Mouse (Mus musculus): ENCODE results near the gene Ppil4.

The Ppil4 gene

DNA sequence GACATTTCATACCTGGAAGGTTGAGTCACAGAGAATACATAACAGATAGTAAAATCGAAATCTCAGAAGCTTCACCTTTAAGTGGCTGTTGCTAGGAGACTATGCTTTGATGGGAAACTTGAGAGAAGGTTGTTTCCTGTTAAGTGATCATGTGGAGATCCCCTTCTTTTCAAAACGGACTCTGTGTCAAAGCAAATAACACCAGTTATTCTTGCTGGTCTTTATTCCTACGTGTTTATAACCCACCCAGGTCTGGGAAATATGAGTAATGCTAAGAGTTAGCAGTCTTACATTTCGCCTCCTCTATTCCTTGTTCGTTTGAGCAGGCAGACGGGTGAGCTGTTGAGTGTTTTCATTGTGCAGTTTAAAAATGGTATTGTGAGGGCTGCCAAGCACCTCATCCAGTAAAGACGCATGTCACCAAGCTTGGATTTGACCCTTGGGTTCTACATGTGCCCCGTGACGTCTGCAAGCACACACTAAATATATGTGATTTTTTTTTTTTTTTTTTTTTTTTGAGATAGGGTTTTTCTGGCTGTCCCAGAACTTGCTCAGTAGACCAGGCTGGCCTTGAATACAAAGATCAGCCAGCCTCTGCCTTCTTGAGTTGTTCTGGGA, 32.1 kb downstream of the Ppil4 start:
- no peak for DNase-seq (ENCODE audit: low spot score)

DNA sequence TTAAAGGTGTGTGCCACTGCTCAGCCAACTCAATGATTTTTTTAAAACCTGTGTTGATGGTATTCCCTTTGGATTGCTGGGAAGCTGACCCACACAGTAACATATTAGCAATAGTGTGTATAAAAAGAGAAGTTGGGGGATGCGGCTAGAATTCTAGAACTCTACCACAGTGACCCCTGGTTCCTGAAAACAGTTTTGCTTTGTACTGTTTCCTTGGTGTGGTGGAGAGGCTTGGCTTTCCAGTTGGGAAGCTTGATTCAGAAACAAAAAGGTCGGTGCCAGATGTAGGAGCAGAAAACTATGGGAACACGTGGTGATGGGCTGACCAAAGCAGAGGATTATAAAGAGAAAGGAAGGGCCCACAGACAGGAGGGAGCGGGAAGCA, 32.6 kb downstream of the Ppil4 start:
- no peak for DNase-seq (ENCODE audit: low spot score)

DNA sequence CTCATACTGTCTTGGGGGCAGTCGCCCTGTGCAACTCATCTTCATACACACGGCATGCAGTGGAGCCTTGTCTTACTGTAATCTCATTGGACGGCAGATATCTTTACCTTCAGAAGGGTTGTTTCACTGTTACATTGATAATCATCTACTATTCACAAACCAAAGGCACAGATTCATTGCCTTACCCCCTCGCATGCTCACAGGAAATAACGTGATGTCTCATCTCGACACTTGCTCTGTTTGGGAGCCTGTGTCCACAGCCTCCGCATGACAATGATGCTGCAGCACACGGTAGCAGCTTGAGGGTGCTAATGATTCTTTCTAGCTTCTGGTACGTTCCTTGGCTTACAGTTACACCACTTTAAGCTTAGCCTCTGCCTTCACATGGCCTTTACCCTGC, 33.4 kb downstream of the Ppil4 start:
- no peak for DNase-seq (ENCODE audit: low spot score)

DNA sequence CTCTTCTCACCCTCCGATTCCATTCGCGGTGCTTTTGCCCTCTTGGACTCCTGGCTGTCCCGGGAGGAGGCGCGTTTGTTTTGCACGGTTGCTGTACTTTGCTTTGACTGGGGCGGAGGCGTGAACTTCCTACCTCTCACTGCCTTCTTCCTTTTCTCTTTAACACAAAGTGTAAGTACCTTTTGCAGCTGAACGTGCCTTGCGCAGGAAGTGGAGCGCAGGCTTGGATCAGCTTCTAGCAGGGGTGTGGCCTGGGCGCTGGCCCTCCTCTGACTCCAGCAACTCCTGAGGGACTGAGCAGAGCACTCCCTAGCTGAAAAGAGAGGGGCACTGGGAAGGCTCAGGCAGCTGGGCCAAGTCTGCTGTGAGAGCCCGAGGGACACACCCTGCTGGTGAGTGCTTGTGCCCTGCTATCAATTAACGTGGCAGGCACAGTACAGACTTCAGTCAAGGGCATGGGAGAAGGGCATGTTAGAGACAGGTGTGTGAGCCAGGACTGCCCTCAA, 39.5 kb downstream of the Ppil4 start, which contains the start of gene Zc3h12d:
Zc3h12d (plus strand) TSS at position 300 of the 506 bp plus-strand sequence.
- DNase-seq (ENCODE audit: low spot score), result peak; percentile 32

DNA sequence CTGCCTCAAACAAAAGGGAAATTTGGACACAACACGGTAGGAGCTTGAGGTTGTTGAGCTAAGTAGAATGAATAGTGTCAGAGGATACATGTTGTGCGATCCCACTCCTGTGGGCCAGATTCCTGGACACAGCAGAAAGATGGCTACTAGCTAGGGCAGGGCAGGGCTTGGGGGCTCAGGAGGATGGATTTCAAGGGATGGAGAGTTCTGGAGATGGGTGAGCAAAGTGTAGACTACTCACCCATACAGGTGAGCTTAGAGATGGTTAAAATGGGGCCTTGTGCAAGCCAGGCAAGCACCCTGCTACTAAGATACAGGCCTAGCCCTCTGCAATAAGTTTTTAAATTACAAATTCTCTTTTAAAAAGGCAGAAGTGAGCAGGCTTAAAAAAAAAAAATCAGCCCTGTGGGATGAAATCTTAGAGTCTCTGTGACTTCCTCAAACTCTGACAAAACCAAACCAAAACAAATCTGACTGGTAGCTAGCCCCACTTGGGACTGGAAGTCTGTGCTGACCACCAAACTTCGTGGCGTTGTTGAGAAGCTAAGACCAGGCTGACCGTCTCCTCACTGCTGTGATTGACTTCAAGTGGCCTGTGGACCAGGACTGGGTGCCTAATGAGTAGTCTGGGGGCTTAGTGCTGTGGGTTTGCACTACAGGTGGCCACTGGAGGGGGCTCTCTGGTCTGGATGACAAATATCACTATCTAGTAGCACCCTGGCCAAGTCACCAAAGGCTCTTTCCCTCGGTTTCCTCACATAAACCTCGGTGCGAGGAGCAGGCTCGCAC, 40.9 kb downstream of the Ppil4 start:
- no peak for DNase-seq (ENCODE audit: low spot score)

DNA sequence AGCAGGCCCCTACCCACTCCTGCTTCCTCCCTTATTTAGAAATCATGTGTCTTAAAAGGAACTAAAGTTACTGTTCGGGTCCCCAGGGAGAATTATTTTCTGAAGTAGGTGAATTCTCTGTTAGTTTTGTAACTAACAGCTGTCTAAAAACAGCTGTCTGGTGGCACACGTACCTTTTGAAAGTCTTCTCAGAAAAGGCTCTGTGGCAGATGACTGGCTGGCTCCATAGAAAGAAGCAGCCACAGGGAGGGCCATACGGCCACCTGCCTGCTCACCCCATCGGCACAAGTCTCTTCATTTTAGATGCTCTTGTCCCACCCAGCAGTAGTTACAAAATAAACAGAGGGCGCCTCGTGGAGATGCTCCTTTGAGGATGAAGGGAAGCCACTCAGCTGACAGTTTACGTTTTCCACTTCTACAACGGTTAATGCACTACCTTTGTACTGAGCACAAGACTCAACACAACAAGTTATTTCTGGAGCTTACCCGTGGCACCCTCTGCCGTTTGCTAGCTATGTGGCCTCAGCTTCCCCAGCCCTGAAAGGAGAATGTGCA, 42.1 kb downstream of the Ppil4 start:
- DNase-seq (ENCODE audit: low spot score), result no peak

DNA sequence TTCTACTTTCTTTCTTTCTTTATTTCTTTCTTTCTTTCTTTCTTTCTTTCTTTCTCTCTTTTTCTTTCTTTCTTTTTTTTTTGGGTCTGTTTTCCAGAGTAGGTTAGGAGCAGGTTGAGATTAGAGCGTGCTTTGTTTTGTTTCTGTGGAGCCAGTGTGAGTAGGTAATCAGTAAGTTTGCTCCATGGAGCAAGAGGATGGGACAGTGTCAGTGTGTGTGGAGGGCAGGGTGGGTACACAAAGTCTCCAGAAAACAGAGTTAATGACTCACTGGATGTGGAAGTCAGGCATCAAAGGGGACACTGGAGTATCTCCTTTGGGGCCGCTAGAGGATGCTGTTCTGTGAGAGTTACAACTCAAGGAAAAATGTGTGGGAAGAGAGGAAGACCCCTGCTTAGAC, 44.2 kb downstream of the Ppil4 start:
- no peak for DNase-seq (ENCODE audit: low spot score)

DNA sequence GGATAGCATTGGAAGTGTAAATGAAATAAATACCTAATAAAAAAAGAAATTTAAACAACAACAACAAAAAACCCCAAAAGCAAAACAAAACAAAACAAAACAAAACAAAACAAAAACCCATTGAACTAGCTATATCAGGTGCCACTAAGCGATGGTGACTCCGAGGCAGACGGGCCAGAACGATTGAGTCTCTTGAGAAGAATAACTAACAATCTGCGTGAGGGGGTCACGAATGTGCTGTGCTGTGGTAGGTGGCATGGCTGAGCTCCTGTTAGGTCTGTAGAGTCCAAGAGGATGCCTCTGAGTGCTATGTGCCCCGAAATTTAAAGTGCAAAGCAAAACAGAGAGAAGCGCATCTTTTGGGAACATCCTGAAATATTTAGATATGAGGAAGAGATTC, 44.8 kb downstream of the Ppil4 start:
- no peak for DNase-seq (ENCODE audit: low spot score)

DNA sequence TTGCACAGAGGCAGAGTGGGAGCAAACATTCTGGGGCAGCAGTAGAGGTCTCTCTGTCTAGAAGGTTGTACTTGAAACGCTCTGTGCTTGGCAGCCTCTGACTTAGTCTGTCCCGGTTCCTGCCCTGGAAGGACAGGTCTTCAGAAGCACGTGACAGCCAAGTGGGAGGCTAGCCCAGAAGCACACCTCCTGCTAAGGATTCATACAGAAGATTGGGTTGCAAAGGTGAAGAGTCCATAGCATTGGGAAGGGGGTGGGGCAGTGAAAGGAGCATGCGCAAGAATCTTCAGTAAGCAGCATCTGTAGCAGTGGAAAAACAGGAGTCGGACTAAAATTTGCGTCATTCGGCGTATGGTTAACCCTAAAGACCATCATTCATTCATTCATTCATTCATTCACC, 45.3 kb downstream of the Ppil4 start:
- DNase-seq (ENCODE audit: low spot score), result no peak

DNA sequence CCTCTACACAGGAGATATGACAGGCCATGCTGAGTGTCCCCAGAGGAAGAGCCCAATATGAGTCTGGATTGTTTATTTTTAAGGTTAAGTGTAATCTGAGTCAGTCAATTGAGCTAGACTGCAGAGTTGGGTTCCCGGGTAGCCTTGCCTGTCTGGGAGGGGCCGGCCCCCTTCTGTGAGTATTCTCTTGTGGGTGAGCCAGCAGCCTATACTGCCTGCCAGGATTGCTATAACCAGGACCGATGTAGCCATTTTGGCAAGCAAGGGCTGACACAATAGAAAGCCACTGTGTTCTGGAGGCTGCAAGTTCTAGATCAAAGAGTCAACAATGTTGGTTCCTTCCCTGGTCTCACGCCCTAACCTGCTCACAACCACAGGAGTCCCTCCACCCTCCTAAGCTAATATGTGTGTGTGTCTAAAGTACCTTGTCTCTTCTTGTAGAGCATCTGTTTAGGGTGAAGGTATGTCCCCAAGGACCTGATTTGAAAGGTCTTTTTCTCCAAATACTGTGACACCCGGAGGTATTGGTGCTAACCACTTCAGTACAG, 46.3 kb downstream of the Ppil4 start:
- no peak for DNase-seq (ENCODE audit: low spot score)

DNA sequence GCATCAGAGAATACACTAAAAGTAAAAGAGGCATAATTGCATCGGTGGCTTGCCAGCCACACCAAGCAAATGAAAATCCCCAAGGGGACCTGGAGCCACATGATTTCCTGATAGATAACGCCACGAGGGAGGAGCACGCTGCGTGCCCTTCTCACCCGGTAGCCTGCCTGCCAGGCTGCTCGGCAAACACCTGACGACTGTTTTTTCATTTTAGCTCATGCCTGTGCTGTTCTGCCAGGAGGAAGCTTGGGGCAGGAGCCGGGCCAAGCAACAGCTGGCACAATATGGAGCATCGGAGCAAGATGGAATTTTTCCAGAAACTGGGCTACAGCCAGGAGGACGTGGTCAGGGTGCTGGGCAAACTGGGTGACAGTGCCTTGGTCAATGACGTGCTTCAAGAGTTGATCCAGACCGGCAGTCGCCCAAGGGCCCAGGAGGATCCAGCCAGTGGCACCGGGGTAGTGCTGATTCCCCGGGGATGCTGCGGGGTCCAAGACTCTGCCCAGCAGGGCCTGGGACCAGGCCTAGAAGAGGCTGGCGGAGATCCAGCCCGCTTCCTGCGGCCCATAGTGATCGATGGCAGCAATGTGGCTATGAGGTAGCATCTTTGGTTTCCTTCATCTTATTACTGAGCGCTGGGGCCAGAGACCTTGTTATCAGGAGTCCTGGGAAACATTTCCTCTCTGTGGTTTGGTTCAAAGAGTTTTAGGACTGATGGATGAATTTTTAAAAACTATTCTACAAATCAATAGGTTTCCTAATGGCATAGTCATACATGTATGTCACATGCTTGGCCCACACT, 47.1 kb downstream of the Ppil4 start:
- DNase-seq (ENCODE audit: low spot score), result peak; percentile 16

DNA sequence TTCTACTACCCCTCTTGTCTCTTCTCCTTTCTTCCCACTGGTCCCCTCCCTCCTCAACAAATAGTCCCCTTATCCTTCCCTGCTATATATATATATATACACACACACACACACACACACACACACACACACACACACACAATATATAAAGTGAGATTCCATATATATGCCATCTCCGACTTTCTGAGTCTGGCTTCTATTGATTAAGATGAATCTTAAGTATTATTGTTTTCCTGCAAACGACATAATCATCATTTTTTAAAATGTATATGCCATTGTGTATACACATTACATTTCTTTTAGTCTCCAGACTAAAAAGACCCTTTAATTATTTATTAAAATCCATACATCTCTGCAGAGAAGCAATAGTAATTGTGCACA, 47.7 kb downstream of the Ppil4 start:
- no peak for DNase-seq (ENCODE audit: low spot score)

DNA sequence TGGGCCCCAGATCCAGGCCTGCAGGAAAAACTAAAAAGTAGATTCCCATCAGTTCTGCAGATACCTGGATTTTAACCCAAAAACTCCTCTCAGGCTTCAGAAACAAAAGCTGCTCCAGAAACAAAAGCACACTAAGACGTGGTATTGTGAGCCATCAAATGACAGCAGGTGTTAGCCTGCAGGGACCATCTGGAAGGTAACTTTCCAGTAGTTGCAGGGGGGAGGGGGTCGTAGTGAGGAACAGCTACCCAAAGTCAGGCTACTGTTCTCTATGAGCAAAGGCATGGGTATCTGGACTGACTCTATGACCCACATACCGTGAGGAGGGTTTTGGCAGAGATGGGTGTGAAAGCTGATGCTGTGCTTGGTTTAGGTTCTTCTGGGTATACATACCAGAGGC, 48.1 kb downstream of the Ppil4 start:
- DNase-seq (ENCODE audit: low spot score), result no peak

DNA sequence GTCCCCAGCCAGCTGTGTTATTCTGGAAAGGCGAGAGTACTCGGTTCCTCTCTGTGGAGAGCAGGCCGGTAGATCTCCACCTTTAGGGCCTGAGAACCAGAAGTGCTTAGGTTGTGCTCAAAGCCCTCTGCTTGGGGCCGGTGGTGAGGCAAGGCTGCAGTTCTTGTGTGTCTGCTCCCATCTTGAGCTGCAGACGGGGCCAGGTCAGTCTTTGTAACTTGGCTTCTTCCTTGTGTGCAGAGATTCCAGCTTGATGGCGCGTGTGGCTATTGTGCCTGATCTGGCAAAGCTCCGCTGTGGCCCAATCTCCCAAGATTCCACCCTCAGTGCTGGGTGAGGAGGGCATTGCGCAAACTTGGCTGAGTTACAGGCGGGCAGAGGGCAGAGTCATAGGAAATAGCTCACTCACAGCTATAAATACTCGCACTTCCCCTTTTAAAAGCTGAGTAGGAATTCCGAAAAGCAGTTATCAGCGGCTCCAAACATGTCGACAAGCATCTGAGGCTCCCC, 48.9 kb downstream of the Ppil4 start:
- DNase-seq (ENCODE audit: low spot score), result peak; percentile 73

DNA sequence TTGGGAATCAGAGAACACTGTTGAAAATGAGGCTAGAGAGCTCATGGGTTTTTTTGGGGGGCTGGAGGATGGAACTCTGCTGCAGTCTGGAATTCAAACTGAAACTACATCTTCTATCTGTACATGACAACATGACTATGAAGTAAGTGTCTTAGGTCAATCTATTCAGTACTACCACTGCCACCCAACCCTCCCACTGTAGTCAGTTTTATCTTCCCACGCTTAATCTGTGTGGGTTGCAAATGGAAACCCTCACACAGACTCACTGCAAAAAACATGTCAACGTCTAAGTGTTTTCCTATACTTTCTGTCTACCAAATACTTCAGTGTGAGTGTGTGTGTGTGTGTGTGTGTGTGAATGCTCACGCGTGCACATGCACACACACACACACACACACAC, 50.5 kb downstream of the Ppil4 start:
- no peak for DNase-seq (ENCODE audit: low spot score)

DNA sequence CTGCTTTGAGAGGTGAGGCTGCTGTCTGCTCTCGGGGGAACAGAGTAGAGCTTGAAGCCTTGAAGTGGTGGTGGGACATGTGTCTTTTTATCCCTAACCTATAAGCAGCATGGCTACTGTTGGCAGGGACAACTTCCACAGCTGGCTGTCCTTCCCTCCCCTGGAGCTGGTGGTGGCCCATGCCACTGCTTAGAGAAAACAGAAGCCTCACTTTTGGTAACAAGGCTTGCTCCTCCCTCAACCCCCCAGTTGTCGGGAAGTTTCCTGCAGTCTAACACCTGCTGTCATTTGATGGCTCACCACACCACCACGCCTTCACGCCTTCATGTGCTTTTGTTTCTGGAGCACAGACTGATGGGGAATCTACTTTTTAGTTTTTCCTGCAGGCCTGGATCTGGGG, 51.5 kb downstream of the Ppil4 start:
- DNase-seq (ENCODE audit: low spot score), result no peak

DNA sequence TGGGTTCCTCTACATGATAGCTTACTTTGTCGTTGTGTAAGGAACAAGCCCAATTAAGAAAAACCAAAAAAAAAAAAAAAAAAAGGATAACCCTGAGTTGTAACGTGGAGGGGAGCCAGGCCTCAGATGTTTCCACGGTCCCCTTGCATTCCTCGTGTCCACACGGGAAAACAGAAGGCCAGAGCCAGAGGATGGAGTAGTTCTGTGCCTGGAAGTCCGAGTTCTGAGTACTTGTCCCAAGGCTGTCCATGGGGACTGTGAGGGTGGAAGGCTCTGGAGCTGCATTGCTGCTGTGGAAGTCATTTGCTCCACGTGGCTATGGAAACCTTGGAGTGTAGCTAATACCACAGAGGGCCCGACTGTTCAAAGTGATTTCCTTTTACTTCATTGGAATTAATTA, 52.4 kb downstream of the Ppil4 start:
- no peak for DNase-seq (ENCODE audit: low spot score)

DNA sequence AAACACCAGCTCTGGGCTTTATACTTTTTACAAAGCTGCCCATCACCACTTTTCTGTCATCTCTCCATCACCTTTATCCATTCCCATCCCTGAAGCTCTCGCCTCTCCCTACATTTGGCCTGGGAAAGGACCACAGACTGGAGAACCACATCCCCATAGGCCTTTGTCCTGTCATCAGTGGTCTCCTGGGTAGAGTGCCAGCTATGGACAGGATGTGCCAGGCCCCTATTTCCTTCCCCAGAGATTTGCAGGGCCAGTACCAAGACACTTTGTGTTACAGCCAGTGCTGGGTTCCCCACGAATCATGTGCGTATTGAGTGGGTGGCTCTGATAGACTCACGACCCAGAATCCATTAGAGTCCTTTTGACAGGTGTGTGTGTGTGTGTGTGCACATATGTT, 53.3 kb downstream of the Ppil4 start:
- no peak for DNase-seq (ENCODE audit: low spot score)

DNA sequence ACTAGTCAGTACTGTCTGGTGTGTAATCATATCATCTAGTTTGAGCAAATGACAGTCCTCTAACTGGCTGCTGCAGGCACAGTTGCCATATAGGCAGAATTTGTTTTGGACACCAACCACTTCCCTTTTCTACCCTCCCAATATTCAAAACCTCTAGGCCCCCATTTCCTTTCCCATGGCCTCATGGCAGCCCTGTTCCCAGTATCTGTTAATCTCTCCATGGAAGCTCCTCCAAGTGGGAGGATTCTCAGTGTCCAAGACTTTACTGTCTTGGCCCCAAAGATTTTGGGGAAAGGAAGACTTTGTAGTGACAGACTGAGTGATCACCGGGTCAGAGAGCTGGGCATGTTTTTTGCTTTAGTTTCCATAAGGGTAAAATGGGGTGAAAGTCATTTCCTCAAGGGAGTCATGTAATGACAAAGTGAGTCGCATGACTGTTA, 54.5 kb downstream of the Ppil4 start:
- DNase-seq (ENCODE audit: low spot score), result no peak

DNA sequence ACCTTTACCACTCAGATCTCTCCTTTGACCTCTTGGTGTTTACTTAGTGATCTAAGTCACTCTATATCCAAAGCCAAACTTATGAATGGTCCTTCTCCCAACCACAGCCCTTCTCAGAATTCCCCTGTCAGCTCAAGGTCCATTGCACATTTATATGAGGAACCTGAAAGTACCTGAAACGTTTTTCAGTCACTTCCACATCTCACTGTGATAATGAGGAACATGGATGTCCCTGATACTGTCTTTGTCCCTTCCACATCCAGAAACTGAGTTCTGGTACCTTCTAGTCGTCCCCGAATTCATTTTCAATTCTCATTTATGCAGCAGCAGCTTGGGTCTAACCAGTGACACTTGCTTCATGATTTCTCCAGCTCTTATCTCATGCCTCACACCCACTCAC, 59.2 kb downstream of the Ppil4 start:
- DNase-seq (ENCODE audit: low spot score), result no peak

DNA sequence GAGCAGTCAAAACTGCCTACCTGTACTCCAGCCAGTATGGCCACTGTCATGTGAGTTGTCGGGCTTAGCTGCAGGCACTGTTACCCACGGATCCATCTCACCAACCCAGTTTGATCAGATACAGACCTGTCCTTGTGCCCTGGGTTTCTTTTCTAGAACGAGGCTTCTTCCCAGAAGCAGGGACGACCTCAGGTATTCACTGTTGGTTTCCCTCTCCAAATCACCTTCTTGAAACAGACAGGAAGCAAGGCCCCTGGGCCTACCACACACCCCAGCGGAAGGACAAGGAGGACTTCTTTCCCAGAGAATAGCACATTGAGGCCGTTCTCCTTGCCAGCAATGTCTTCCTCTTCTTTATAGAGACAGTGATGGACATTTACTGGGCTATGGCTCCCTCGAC, 67.8 kb downstream of the Ppil4 start:
- DNase-seq (ENCODE audit: low spot score), result no peak
